Mouse (Mus musculus) erythroblast, embryonic 14.5 days (primary cell): ENCODE results near the gene H2-T24.

Experiments
- GATA1 ChIP-seq: IDR thresholded peaks from 2 replicates; pipeline ENCODE4 v1.6.1; 2012; ENCODE audit warnings: low read length, inconsistent platforms, mixed read lengths
- TAL1 ChIP-seq: IDR thresholded peaks from 3 replicates; pipeline ENCODE4 v1.6.1; 2012; ENCODE audit warnings: low read length, inconsistent platforms, mixed read lengths

GRCm38 (mm10) chr17:36023710-36024654 is 3.6 kb upstream of the H2-T24 start:
- TF ChIP-seq TAL1 (no peak), GATA1 (peak; percentile 66)
